Mouse (Mus musculus) ES-E14 (cell line): ENCODE measurements around the gene Col4a2. TPM values are rescaled to one million over a fixed set of nuclear protein-coding genes. Genes with fewer than 3 reads are reported as not detected.

Source experiments
- DNase-seq: peaks from one replicate; pipeline ENCODE4 v3.0.0-alpha.2; 2013; ENCODE audit warnings: low read depth, low spot score
- H3K27ac ChIP-seq: 2 replicates; pipeline ENCODE4 v1.5.1; 2012; ENCODE audit warnings: low read depth, mild to moderate bottlenecking, low read length, moderate library complexity, mixed read lengths; ENCODE audit not compliant: poor library complexity, insufficient read depth, severe bottlenecking
- H3K36me3 ChIP-seq: 2 replicates; pipeline ENCODE4 v1.6.1; 2012; ENCODE audit warnings: mild to moderate bottlenecking, low read length, moderate library complexity, mixed read lengths; ENCODE audit not compliant: control insufficient read depth, poor library complexity, insufficient read depth, severe bottlenecking
- H3K4me1 ChIP-seq, 2 experiments: fragments of 150-350 bp in 1 of 2; sonication (generic) in 1 of 2; 2 replicates each; pipeline ENCODE4 v1.6.1; 2012; ENCODE audit warnings: low read length in 2 of 2, mild to moderate bottlenecking in 1 of 2, mixed read lengths in 1 of 2; ENCODE audit not compliant: control insufficient read depth in 2 of 2, insufficient read depth in 2 of 2, poor library complexity in 1 of 2
- H3K4me3 ChIP-seq, 2 experiments: fragments of 150-350 bp in 1 of 2; sonication (generic) in 1 of 2; 2 replicates each; pipeline ENCODE4 v1.5.1; 2012; ENCODE audit warnings: low read length in 2 of 2, low read depth in 1 of 2, mild to moderate bottlenecking in 1 of 2, mixed read lengths in 1 of 2; ENCODE audit not compliant: insufficient read depth in 1 of 2, poor library complexity in 1 of 2, severe bottlenecking in 1 of 2
- H3K9ac ChIP-seq: 2 replicates; pipeline ENCODE4 v1.6.1; 2012; ENCODE audit warnings: low read depth, mild to moderate bottlenecking, low read length, mixed read lengths; ENCODE audit not compliant: poor library complexity, insufficient read depth, severe bottlenecking
- H3K9me3 ChIP-seq: fragments of 150-350 bp; sonication (generic); 2 replicates; pipeline ENCODE4 v1.6.1; 2012; ENCODE audit warnings: low read depth, mild to moderate bottlenecking, low read length; ENCODE audit not compliant: control insufficient read depth, insufficient read depth
- CHD2 ChIP-seq: IDR thresholded peaks from 2 replicates; pipeline ENCODE4 v1.6.1; 2014; ENCODE audit warnings: mild to moderate bottlenecking, low read depth, low read length, inconsistent platforms
- HCFC1 ChIP-seq: IDR thresholded peaks from 2 replicates; pipeline ENCODE4 v1.6.1; 2012; ENCODE audit warnings: low read length, inconsistent platforms, borderline replicate concordance; ENCODE audit not compliant: insufficient read depth
- MAFK ChIP-seq: IDR thresholded peaks from 2 replicates; pipeline ENCODE4 v1.6.1; 2014; ENCODE audit warnings: mild to moderate bottlenecking, low read depth, low read length, inconsistent platforms; ENCODE audit not compliant: insufficient read depth
- ZC3H11A ChIP-seq: IDR thresholded peaks from 2 replicates; pipeline ENCODE4 v1.6.1; 2012; ENCODE audit warnings: low read depth, mild to moderate bottlenecking, inconsistent platforms, low read length, borderline replicate concordance
- ZNF384 ChIP-seq: IDR thresholded peaks from 2 replicates; pipeline ENCODE4 v1.6.1; 2012; ENCODE audit warnings: low read depth, low read length, inconsistent platforms
- in situ Hi-C, 2 experiments: fragments of 600-800 bp; cut with MboI; formaldehyde crosslinking; loops; one replicate each; pipeline ENCODE4 v1.15.1; 2025; ENCODE audit warnings: low sequenced_read_pairs in 2 of 2, inconsistent platforms in 1 of 2; ENCODE audit not compliant: unreplicated experiment in 2 of 2
- total RNA-seq: library from RNA; depleted of rRNA; stranded (reverse); fragments of 300-350 nt; gene quantifications from 2 replicates; pipeline ENCODE4 v1.2.3, GENCODE M21; 2012

Gene Col4a2
- total RNA-seq, 1 experiment = 102 TPM

GRCm38 (mm10) chr8:11314613-11315012 lies 2.0 kb downstream of the Col4a2 start:
- H3K9me3 ChIP-seq = no peaks in the 10 kb centered on the region
- H3K4me3 ChIP-seq = no peak overlapping the region
- in situ Hi-C loops = loop anchor here (25.0 kb wide), 1 partner anchor 1073 kb away; the partner anchor contains the start of gene Sox1 (in 2 of the 2)
- DNase-seq = no peak
- H3K36me3 ChIP-seq = no peaks in the 10 kb centered on the region
- H3K4me1 ChIP-seq = no peaks in the 10 kb centered on the region
- no peak overlapping the region for H3K27ac ChIP-seq
- TF ChIP-seq HCFC1 (no peak), ZNF384 (no peak), ZC3H11A (no peak), MAFK (no peak), CHD2 (no peak)
- no peak overlapping the region for H3K9ac ChIP-seq

GRCm38 (mm10) chr8:11315179-11315943 lies 2.8 kb downstream of the Col4a2 start:
- Histone ChIP-seq H3K9ac (no peak overlapping the region), H3K9me3 (no peaks in the 10 kb centered on the region), H3K4me3 (no peak overlapping the region), H3K27ac (no peak overlapping the region), H3K36me3 (no peaks in the 10 kb centered on the region), H3K4me1 (no peaks in the 10 kb centered on the region)
- TF ChIP-seq MAFK (no peak), ZNF384 (no peak), ZC3H11A (no peak), HCFC1 (no peak), CHD2 (no peak)
- in situ Hi-C loops = loop anchor here (25.0 kb wide), 1 partner anchor 1072 kb away; the partner anchor contains the start of gene Sox1 (in 2 of the 2)
- no peak for DNase-seq

GRCm38 (mm10) chr8:11316118-11316517 lies 3.5 kb downstream of the Col4a2 start:
- in situ Hi-C loops = loop anchor here (25.0 kb wide), 1 partner anchor 1071 kb away; the partner anchor contains the start of gene Sox1 (in 2 of the 2)
- Histone ChIP-seq H3K27ac (no peak overlapping the region), H3K4me3 (no peak overlapping the region), H3K9me3 (no peaks in the 10 kb centered on the region), H3K9ac (no peak overlapping the region), H3K36me3 (no peaks in the 10 kb centered on the region), H3K4me1 (no peaks in the 10 kb centered on the region)
- DNase-seq = no peak
- TF ChIP-seq MAFK (no peak), ZC3H11A (no peak), ZNF384 (no peak), CHD2 (no peak), HCFC1 (no peak)

- in situ Hi-C loops = loop anchor here (25.0 kb wide), 1 partner anchor 1068 kb away; the partner anchor contains the start of gene Sox1 (in 2 of the 2)
- Histone ChIP-seq H3K4me1 (no peaks in the 10 kb centered on the region), H3K36me3 (no peaks in the 10 kb centered on the region), H3K9ac (no peak overlapping the region), H3K9me3 (no peaks in the 10 kb centered on the region), H3K27ac (no peak overlapping the region), H3K4me3 (no peak overlapping the region)
- TF ChIP-seq ZNF384 (no peak), CHD2 (no peak), HCFC1 (no peak), MAFK (no peak), ZC3H11A (no peak)
- no peak for DNase-seq
These were observed 6.8 kb downstream of the Col4a2 start for GRCm38 (mm10) chr8:11319405-11319804.
